Mouse (Mus musculus) hindbrain, embryonic 15.5 days (tissue): ENCODE data around the gene Vmn1r197. TPM values are rescaled to one million over a fixed set of nuclear protein-coding genes. Genes with fewer than 3 reads are reported as not detected.

Experiments
- polyA plus RNA-seq: library from polyadenylated mRNA; unstranded; fragments of >200 nt; fragmentation: Nextera tagmentation; extraction: Ambion mirVana; gene quantifications from 2 replicates; pipeline ENCODE4 v1.2.1, GENCODE M21; 2015

The Vmn1r197 gene
- polyA plus RNA-seq, 1 experiment from 2014 or later: not detected

Other genes starting within 250 kb of the Vmn1r197 start
- gene Vmn1r188, start 240.1 kb upstream of the Vmn1r197 start, polyA plus RNA-seq: not detected in 2 replicates
- gene Vmn1r189, start 218.8 kb upstream of the Vmn1r197 start, polyA plus RNA-seq: not detected in 2 replicates
- not detected in 2 replicates for gene Vmn1r191, start 140.6 kb upstream of the Vmn1r197 start, polyA plus RNA-seq
- gene Vmn1r192, start 133.4 kb upstream of the Vmn1r197 start, polyA plus RNA-seq: not detected in 2 replicates
- not detected in 2 replicates for gene Vmn1r193, start 101.4 kb upstream of the Vmn1r197 start, polyA plus RNA-seq
- not detected in 2 replicates for gene Vmn1r194, start 80.4 kb upstream of the Vmn1r197 start, polyA plus RNA-seq
- not detected in 2 replicates for gene Vmn1r195, start 54.1 kb upstream of the Vmn1r197 start, polyA plus RNA-seq
- not detected in 2 replicates for gene Vmn1r196, start 34.7 kb upstream of the Vmn1r197 start, polyA plus RNA-seq
- gene Vmn1r198, start 25.8 kb downstream of the Vmn1r197 start, polyA plus RNA-seq: not detected in 2 replicates
- not detected in 2 replicates for gene Vmn1r199, start 55.2 kb downstream of the Vmn1r197 start, polyA plus RNA-seq
- gene Vmn1r200, start 65.8 kb downstream of the Vmn1r197 start, polyA plus RNA-seq: 0.05 TPM in 1 of 2 replicates, not detected in the other
- not detected in 2 replicates for gene Vmn1r201, start 147.3 kb downstream of the Vmn1r197 start, polyA plus RNA-seq
- gene Vmn1r202, start 180.8 kb downstream of the Vmn1r197 start, polyA plus RNA-seq: not detected in 2 replicates
- not detected in 2 replicates for gene Vmn1r203, start 193.5 kb downstream of the Vmn1r197 start, polyA plus RNA-seq
- not detected in 2 replicates for gene Vmn1r204, start 228.6 kb downstream of the Vmn1r197 start, polyA plus RNA-seq